17 mouse cellular contexts compared by ENCODE assay signal in the genomic region with DNA sequence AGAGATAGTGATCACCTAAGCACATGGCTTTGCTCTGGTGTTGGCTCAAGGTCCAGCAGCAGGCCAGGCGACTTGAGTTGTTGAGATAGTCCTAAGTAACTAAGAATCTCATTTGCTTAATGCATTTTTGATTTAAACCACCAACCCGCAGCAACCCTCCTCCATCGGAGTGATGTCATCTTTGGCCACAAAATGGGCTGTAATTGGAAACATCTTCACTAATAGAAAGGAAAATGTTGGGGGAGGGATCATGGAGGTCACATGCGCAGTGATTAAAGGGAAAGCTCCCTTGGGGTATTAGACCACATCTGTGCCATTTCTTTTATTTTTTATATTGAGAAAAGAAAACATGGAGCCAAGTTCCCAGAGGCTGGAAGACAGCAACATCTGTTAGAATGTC.
DNase-seq lines count a peak whose midpoint lies in the region; ATAC-seq and TF ChIP-seq lines count a peak whose summit lies in the region.
"Had no signal": no experiment of that assay in that cellular context is flagged by ENCODE, and none has a peak within 500 bp of the region (broad histone marks: within the 10 kb centered on the region; RNA-seq: fewer than 3 reads in every experiment).

No protein-coding gene starts in this region.

- H3K9ac ChIP-seq in limb, embryonic 13.5 days: no peak overlapping the region
- no peak overlapping the region for H3K9ac ChIP-seq in embryonic facial prominence, embryonic 15.5 days
- H3K9ac ChIP-seq in stomach, postnatal 0 days (ENCODE audit: low read length): no peak overlapping the region
- no peak overlapping the region for H3K9ac ChIP-seq in liver, embryonic 11.5 days (ENCODE audit: low read depth, low read length)
- H3K9ac ChIP-seq: forebrain, embryonic 12.5 days had no signal

- H3K36me3 ChIP-seq in limb, embryonic 13.5 days: peaks cover 32% of the 10 kb centered on the region
- peaks cover 45% of the 10 kb centered on the region for H3K36me3 ChIP-seq in limb, embryonic 10.5 days
- 0 out of 2 replicates have a peak, but pooled peaks cover 4% of the 10 kb centered on the region for H3K36me3 ChIP-seq in embryonic facial prominence, embryonic 15.5 days
- H3K36me3 ChIP-seq in stomach, postnatal 0 days (ENCODE audit: control insufficient read depth, insufficient read depth, low read length): no peaks in the 10 kb centered on the region
- H3K36me3 ChIP-seq in liver, embryonic 11.5 days (ENCODE audit: control insufficient read depth, insufficient read depth, low read length): no peaks in the 10 kb centered on the region; the same call in 1 of the 2 replicates

- intact Hi-C loops in gastrocnemius, adult 2 months (cut with DNase I): no loop called here

- ATAC-seq in limb, embryonic 13.5 days (ENCODE audit: low FRiP score, low read depth): peak; percentile 14; the same call in 1 of the 2 replicates
- no peak for ATAC-seq in embryonic facial prominence, embryonic 15.5 days (ENCODE audit: insufficient number of reproducible peaks, low FRiP score, low TSS enrichment, low read depth)
- no peak for ATAC-seq in stomach, postnatal 0 days (ENCODE audit: low FRiP score, low TSS enrichment)
- ATAC-seq in liver, embryonic 11.5 days (replicated peaks; ENCODE audit: low FRiP score): no peak
- ATAC-seq: intestine, postnatal 0 days had no signal

- TF ChIP-seq EP300 in stomach, postnatal 0 days (optimal IDR thresholded peaks at IDR 0.05): no peak

- no peak for TF ChIP-seq CTCF in gastrocnemius, adult 2 months (IDR thresholded peaks at IDR 0.05)
- no peak for TF ChIP-seq CTCF in stomach, postnatal 0 days (IDR thresholded peaks at IDR 0.05; ENCODE audit: low read depth)

- H3K4me1 ChIP-seq in limb, embryonic 13.5 days: peaks cover 66% of the 10 kb centered on the region
- peaks cover 29% of the 10 kb centered on the region for H3K4me1 ChIP-seq in limb, embryonic 10.5 days
- peaks cover 71% of the 10 kb centered on the region for H3K4me1 ChIP-seq in embryonic facial prominence, embryonic 15.5 days
- H3K4me1 ChIP-seq in stomach, postnatal 0 days (replicated peaks; ENCODE audit: control insufficient read depth, insufficient read depth): peaks cover 5% of the 10 kb centered on the region; the same call in 1 of the 2 replicates
- H3K4me1 ChIP-seq in liver, embryonic 11.5 days (replicated peaks; ENCODE audit: control insufficient read depth, insufficient read depth, low read length): peaks cover 27% of the 10 kb centered on the region

- peak overlapping the region; percentile 35; the same call in 1 of the 2 replicates for H3K27ac ChIP-seq in gastrocnemius, adult 2 months
- H3K27ac ChIP-seq in limb, embryonic 13.5 days: peak overlapping the region; percentile 65; the same call in 1 of the 2 replicates
- no peak overlapping the region for H3K27ac ChIP-seq in limb, embryonic 10.5 days
- peak overlapping the region; percentile 84 for H3K27ac ChIP-seq in embryonic facial prominence, embryonic 15.5 days (replicated peaks)
- H3K27ac ChIP-seq in stomach, postnatal 0 days (replicated peaks): peak overlapping the region; percentile 56; the same call in 1 of the 2 replicates
- no peak overlapping the region for H3K27ac ChIP-seq in liver, embryonic 11.5 days (ENCODE audit: low read depth, low read length)
- H3K27ac ChIP-seq: forebrain, embryonic 12.5 days; heart, embryonic 10.5 days had no signal

- H3K9me3 ChIP-seq in limb, embryonic 13.5 days: no peaks in the 10 kb centered on the region
- H3K9me3 ChIP-seq in limb, embryonic 10.5 days (replicated peaks): no peaks in the 10 kb centered on the region
- no peaks in the 10 kb centered on the region for H3K9me3 ChIP-seq in embryonic facial prominence, embryonic 15.5 days (replicated peaks)
- H3K9me3 ChIP-seq in stomach, postnatal 0 days (ENCODE audit: control insufficient read depth, low read length): no peaks in the 10 kb centered on the region
- no peaks in the 10 kb centered on the region for H3K9me3 ChIP-seq in liver, embryonic 11.5 days (ENCODE audit: control insufficient read depth, low read length)
- H3K9me3 ChIP-seq: forebrain, embryonic 12.5 days; heart, embryonic 10.5 days; megakaryocyte, embryonic 14.5 days had no signal

- WGBS in limb, embryonic 13.5 days: 49% methylated on average over 4 of the region's 4 CpGs
- WGBS in limb, embryonic 10.5 days: 76% methylated on average over 4 of the region's 4 CpGs
- WGBS in embryonic facial prominence, embryonic 15.5 days: 33% methylated on average over 4 of the region's 4 CpGs
- 65% methylated on average over 4 of the region's 4 CpGs for WGBS in stomach, postnatal 0 days
- whole genome bisulfite sequencing in liver, embryonic 11.5 days: 86% methylated on average over 4 of the region's 4 CpGs

- H3K27me3 ChIP-seq in limb, embryonic 13.5 days: no peaks in the 10 kb centered on the region
- no peaks in the 10 kb centered on the region for H3K27me3 ChIP-seq in limb, embryonic 10.5 days (ENCODE audit: low read depth, poor library complexity, severe bottlenecking)
- H3K27me3 ChIP-seq in embryonic facial prominence, embryonic 15.5 days: no peaks in the 10 kb centered on the region
- H3K27me3 ChIP-seq in stomach, postnatal 0 days (ENCODE audit: control insufficient read depth, insufficient read depth, low read length): no peaks in the 10 kb centered on the region
- no peaks in the 10 kb centered on the region for H3K27me3 ChIP-seq in liver, embryonic 11.5 days (replicated peaks; ENCODE audit: control insufficient read depth, insufficient read depth, low read length)
- H3K27me3 ChIP-seq: forebrain, embryonic 12.5 days; megakaryocyte, embryonic 14.5 days had no signal

- H3K4me2 ChIP-seq in limb, embryonic 13.5 days (replicated peaks): no peak overlapping the region
- H3K4me2 ChIP-seq in embryonic facial prominence, embryonic 15.5 days (replicated peaks): no peak overlapping the region
- H3K4me2 ChIP-seq in stomach, postnatal 0 days (replicated peaks; ENCODE audit: low read depth): no peak overlapping the region
- H3K4me2 ChIP-seq in liver, embryonic 11.5 days: no peak overlapping the region
- H3K4me2 ChIP-seq: forebrain, embryonic 12.5 days had no signal

- H3K4me3 ChIP-seq in gastrocnemius, adult 2 months: no peak overlapping the region
- H3K4me3 ChIP-seq in limb, embryonic 13.5 days: no peak overlapping the region
- H3K4me3 ChIP-seq in limb, embryonic 10.5 days: no peak overlapping the region
- H3K4me3 ChIP-seq in embryonic facial prominence, embryonic 15.5 days (replicated peaks): no peak overlapping the region
- H3K4me3 ChIP-seq in stomach, postnatal 0 days (ENCODE audit: low read depth, low read length): no peak overlapping the region
- H3K4me3 ChIP-seq in liver, embryonic 11.5 days (ENCODE audit: low read depth, low read length): no peak overlapping the region
- H3K4me3 ChIP-seq: forebrain, embryonic 12.5 days; heart, embryonic 10.5 days had no signal

- no peak for DNase-seq in gastrocnemius, adult 2 months
- DNase-seq in gastrocnemius, postnatal 25 days: no peak
- DNase-seq in limb, embryonic 10.5 days (ENCODE audit: low spot score): no peak
- no peak for DNase-seq in stomach, postnatal 0 days (ENCODE audit: low spot score)
- DNase-seq in cerebellum, postnatal 10 days: no peak
- no peak for DNase-seq in liver, embryonic 11.5 days (ENCODE audit: low spot score)
- DNase-seq: adrenal gland, postnatal 14 days; B cell, adult 2 months; cerebellum, postnatal 36 days; kidney, postnatal 36 days; right cerebral cortex, postnatal 25 days had no signal

Comparison
In these comparisons a context has a peak if more than half of its experiments do, and no peak if none do; other contexts are left out.
1. H3K27ac ChIP-seq: peak in gastrocnemius, adult 2 months (single experiment), limb, embryonic 13.5 days (single experiment), embryonic facial prominence, embryonic 15.5 days (single experiment) and stomach, postnatal 0 days (single experiment); none in limb, embryonic 10.5 days (single experiment) and liver, embryonic 11.5 days (single experiment).